Mouse (Mus musculus): ENCODE measurements around the gene Rgs3.

Gene Rgs3

GRCm38 (mm10) chr4:62744534-62744956 lies 184.9 kb downstream of the Rgs3 start:
- DNase-seq (ENCODE audit: low spot score): no peak

- DNase-seq (ENCODE audit: low spot score): no peak
These were observed 185.5 kb downstream of the Rgs3 start for GRCm38 (mm10) chr4:62744985-62745638.

Measured in embryo, embryonic 10 days (tissue).